Mouse (Mus musculus) heart, postnatal 0 days (tissue): Measurements from ENCODE around the gene Thada. TPM values are rescaled to one million over a fixed set of nuclear protein-coding genes. Genes with fewer than 3 reads are reported as not detected.
A peak's percentile ranks its signal among the peaks of the same experiment; 100 is the strongest.

Experiments
- ATAC-seq: fragments of 200-750 bp; cut with Nextera tagmentation; 2 replicates; pipeline ENCODE4 v1.8.0; 2017; ENCODE audit warnings: low read depth, moderate number of reproducible peaks, moderate library complexity; ENCODE audit not compliant: insufficient read depth
- DNase-seq: peaks from one replicate; pipeline ENCODE4 v3.0.0-alpha.2; 2016; ENCODE audit warnings: low spot score
- H3K27ac ChIP-seq: fragments of 300-500 bp; sonication (generic); 2 replicates; pipeline ENCODE4 v1.5.1; 2014; ENCODE audit warnings: low read depth, mild to moderate bottlenecking
- H3K27me3 ChIP-seq: fragments of 300-500 bp; sonication (generic); 2 replicates; pipeline ENCODE4 v1.6.1; 2014; ENCODE audit warnings: low read length, mixed read lengths; ENCODE audit not compliant: control insufficient read depth, insufficient read depth
- H3K36me3 ChIP-seq: fragments of 300-500 bp; sonication (generic); replicated peaks from 2 replicates; pipeline ENCODE4 v1.6.1; 2014; ENCODE audit warnings: low read length, mixed read lengths; ENCODE audit not compliant: control insufficient read depth, insufficient read depth
- H3K4me1 ChIP-seq: fragments of 300-500 bp; sonication (generic); 2 replicates; pipeline ENCODE4 v1.6.1; 2014; ENCODE audit warnings: antibody characterized with exemption; ENCODE audit not compliant: control insufficient read depth, insufficient read depth
- H3K4me2 ChIP-seq: fragments of 300-500 bp; sonication (generic); 2 replicates; pipeline ENCODE4 v1.6.1; 2014; ENCODE audit warnings: low read depth, mild to moderate bottlenecking, low read length, moderate library complexity
- H3K4me3 ChIP-seq: fragments of 300-500 bp; sonication (generic); 2 replicates; pipeline ENCODE4 v1.5.1; 2014; ENCODE audit warnings: low read depth, low read length
- H3K9ac ChIP-seq: fragments of 300-500 bp; sonication (generic); replicated peaks from 2 replicates; pipeline ENCODE4 v1.6.1; 2014; ENCODE audit warnings: low read depth, low read length, mixed read lengths
- H3K9me3 ChIP-seq: fragments of 300-500 bp; sonication (generic); replicated peaks from 2 replicates; pipeline ENCODE4 v1.6.1; 2016; ENCODE audit warnings: low read length; ENCODE audit not compliant: control insufficient read depth
- CTCF ChIP-seq: IDR thresholded peaks from 2 replicates; pipeline ENCODE4 v1.5.1; 2016; ENCODE audit warnings: antibody characterized with exemption, control low read depth, low read depth
- EP300 ChIP-seq: IDR thresholded peaks from 2 replicates; pipeline ENCODE4 v1.6.1; 2016; ENCODE audit warnings: antibody characterized with exemption, low read depth
- WGBS: fragments of 180-500 bp; shearing (Covaris S2); extraction: QIAGEN DNeasy Blood & Tissue Kit; methylation state at CpG from one replicate; pipeline ENCODE4 v1.1.7; 2014; 5-methylcytosine and 5-hydroxymethylcytosine counted together
- polyA plus RNA-seq: library from polyadenylated mRNA; unstranded; fragments of >200 nt; fragmentation: Nextera tagmentation; extraction: Ambion mirVana; gene quantifications from 2 replicates; pipeline ENCODE4 v1.2.1, GENCODE M21; 2015
- total RNA-seq: library from RNA; depleted of rRNA; stranded (reverse); fragments of >200 nt; gene quantifications from 2 replicates; pipeline ENCODE4 v1.2.3, GENCODE M21; 2014; ENCODE audit warnings: low replicate concordance

Thada gene
- total and polyA plus RNA-seq, 2 experiments from 2014 or later = 2.4 to 12.6 TPM

DNA sequence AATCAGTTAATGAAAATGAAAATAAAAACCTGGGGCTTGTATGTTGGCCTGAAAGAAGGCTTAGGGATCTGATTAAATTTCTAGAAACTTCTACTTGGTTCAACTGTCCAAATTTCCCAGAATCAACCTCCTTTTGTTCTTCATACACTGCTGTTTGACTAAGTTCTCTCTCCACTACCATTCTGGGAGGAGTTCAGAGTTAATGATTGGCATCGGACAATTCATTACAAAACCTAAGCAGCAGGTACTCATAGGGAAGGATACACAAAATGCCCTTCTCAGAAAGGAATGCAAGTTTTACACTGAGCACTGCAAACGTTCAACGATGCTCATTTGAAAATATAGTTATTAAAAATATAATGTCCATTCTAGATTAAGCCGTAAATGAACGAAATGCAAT lies 179.5 kb downstream of the Thada start:
- H3K36me3 ChIP-seq = no peaks in the 10 kb centered on the region
- H3K9ac ChIP-seq = no peak overlapping the region
- ATAC-seq = no peak
- H3K9me3 ChIP-seq = no peaks in the 10 kb centered on the region
- WGBS = 96% methylated on average over 5 of the region's 5 CpGs
- H3K4me3 ChIP-seq = no peak overlapping the region
- no peak for DNase-seq
- H3K27me3 ChIP-seq = no peaks in the 10 kb centered on the region
- TF ChIP-seq CTCF (no peak), EP300 (no peak)
- no peak overlapping the region for H3K27ac ChIP-seq
- 0 out of 2 replicates have a peak, but pooled peaks cover 3% of the 10 kb centered on the region for H3K4me1 ChIP-seq
- no peak overlapping the region for H3K4me2 ChIP-seq

DNA sequence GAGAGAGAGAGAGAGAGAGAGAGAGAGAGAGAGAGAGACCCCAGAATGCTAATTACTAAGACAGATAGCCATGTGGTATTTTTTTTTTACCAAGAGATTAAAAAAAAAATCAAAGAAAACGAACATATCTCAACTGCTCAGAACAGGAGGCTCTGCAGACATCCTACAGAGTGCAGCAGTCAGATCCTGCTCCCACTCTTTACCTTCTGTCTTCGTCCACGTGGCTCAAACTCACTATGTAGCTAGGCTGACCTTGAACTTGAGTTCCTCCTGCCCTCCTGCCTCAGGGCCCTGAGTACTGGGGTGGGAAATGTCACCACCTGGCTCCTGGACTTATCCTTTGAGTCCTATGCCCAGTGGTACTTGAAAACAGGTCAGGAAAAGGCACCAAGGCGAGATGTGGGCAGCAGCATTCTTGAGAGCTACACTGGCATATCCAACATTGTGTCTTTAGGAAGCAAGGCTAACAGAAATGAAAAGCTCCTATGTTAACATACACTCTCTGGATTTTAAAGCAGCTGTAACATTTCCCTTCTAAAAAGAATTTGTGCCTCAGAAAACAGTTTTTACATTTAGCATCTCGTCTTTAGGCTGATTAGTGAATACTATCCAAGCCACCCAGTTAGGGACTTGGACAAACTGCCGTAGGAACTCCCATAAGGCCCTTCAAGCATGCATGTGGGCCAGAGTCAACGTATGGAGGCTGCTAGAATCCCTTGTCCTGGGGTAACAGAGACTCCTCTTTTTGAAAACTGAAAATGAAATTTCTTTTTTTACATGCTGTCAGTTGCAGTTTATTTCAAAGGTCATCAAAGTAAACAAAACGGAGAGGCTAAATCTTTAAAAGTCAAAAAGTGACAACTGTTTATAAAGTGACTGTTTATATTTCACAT lies 183.4 kb downstream of the Thada start:
- no peak for ATAC-seq
- TF ChIP-seq CTCF (no peak), EP300 (no peak)
- Histone ChIP-seq H3K9me3 (no peaks in the 10 kb centered on the region), H3K27me3 (no peaks in the 10 kb centered on the region), H3K4me1 (0 out of 2 replicates have a peak, but pooled peaks cover 3% of the 10 kb centered on the region), H3K36me3 (no peaks in the 10 kb centered on the region), H3K4me2 (no peak overlapping the region), H3K9ac (no peak overlapping the region), H3K4me3 (no peak overlapping the region), H3K27ac (no peak overlapping the region)
- DNase-seq = no peak
- WGBS = 69% methylated on average over 8 of the region's 8 CpGs

GRCm38 (mm10) chr17:84279001-84279400 lies 187.0 kb downstream of the Thada start:
- no peak overlapping the region for H3K4me3 ChIP-seq
- ATAC-seq = no peak
- H3K27ac ChIP-seq = no peak overlapping the region
- no peak overlapping the region for H3K9ac ChIP-seq
- H3K9me3 ChIP-seq = no peaks in the 10 kb centered on the region
- no peak for DNase-seq
- TF ChIP-seq CTCF (no peak), EP300 (no peak)
- H3K36me3 ChIP-seq = no peaks in the 10 kb centered on the region
- no peaks in the 10 kb centered on the region for H3K27me3 ChIP-seq
- H3K4me1 ChIP-seq = peaks cover 21% of the 10 kb centered on the region
- 89% methylated on average over 8 of the region's 8 CpGs for WGBS
- H3K4me2 ChIP-seq = no peak overlapping the region

DNA sequence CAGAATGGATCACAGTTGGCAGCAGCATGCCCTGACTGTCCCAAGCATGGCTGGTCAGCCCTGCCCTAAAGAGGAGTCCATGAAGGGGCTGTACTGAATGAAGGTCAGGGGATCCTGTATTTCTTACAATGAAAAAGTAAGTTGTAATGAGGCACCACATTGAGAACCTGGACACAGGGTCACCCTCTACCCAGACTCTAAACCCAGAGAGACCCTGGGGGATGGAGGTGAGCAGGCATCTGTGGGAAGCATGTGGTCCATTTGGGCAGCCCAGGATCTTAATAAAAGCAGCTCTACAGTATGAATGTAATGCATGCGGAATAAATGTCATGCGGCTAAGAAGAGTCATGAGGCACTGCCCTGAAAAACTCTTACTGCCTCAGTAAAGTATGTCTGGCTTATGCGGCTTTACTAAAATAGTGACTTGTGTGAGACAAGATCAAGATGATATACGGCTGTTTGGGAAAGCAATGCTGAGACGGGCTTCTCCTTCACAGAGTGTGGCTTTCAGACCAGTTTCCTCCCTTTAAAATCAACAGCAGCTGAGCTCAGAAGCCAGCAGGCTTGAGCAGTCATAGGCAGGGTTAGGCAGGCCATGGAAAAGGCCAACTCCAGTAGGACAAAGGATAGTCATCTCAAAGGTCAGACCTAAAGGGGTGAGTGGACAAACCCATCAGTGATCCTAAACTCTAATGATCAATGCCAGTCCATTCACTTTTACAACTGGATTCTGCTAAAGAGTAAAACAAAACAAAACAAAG lies 187.6 kb downstream of the Thada start:
- ATAC-seq (no peak), DNase-seq (no peak)
- Histone ChIP-seq H3K4me3 (no peak overlapping the region), H3K9ac (no peak overlapping the region), H3K27me3 (no peaks in the 10 kb centered on the region), H3K27ac (no peak overlapping the region), H3K9me3 (no peaks in the 10 kb centered on the region), H3K4me2 (no peak overlapping the region), H3K36me3 (no peaks in the 10 kb centered on the region), H3K4me1 (peaks cover 27% of the 10 kb centered on the region)
- 75% methylated on average over 5 of the region's 5 CpGs for WGBS
- TF ChIP-seq EP300 (no peak), CTCF (no peak)

- ATAC-seq (peak; percentile 43; the same call in 1 of the 2 replicates), DNase-seq (no peak)
- H3K27ac ChIP-seq = peak overlapping the region; percentile 93
- H3K9ac ChIP-seq = no peak overlapping the region
- H3K4me2 ChIP-seq = no peak overlapping the region
- WGBS = 40% methylated on average over 3 of the region's 3 CpGs
- no peaks in the 10 kb centered on the region for H3K9me3 ChIP-seq
- no peaks in the 10 kb centered on the region for H3K27me3 ChIP-seq
- H3K36me3 ChIP-seq = no peaks in the 10 kb centered on the region
- TF ChIP-seq EP300 = no peak
- no peak for TF ChIP-seq CTCF
- H3K4me1 ChIP-seq = peaks cover 36% of the 10 kb centered on the region
- H3K4me3 ChIP-seq = no peak overlapping the region
These were observed 191.0 kb downstream of the Thada start for GRCm38 (mm10) chr17:84274999-84275398.
